Mouse (Mus musculus) fibroblast of lung, adult 2 months (primary cell): ENCODE data around the gene Tmod1.
A peak's percentile ranks its signal among the peaks of the same experiment; 100 is the strongest.

Source experiments
- DNase-seq: peaks from one replicate; pipeline ENCODE4 v3.0.0-alpha.2; 2011; ENCODE audit warnings: low read depth

The Tmod1 gene

GRCm38 (mm10) chr4:46053323-46054107 is 14.8 kb downstream of the Tmod1 start:
- no peak for DNase-seq

- DNase-seq = no peak
Measured at GRCm38 (mm10) chr4:46056163-46056562, 17.4 kb downstream of the Tmod1 start.

GRCm38 (mm10) chr4:46061259-46061962 is 22.7 kb downstream of the Tmod1 start:
- no peak for DNase-seq

- DNase-seq = no peak
Measured at GRCm38 (mm10) chr4:46063841-46064240, 25.1 kb downstream of the Tmod1 start.

- DNase-seq = no peak
Measured at GRCm38 (mm10) chr4:46064263-46064662, 25.5 kb downstream of the Tmod1 start.

GRCm38 (mm10) chr4:46064961-46065360 is 26.2 kb downstream of the Tmod1 start:
- no peak for DNase-seq

GRCm38 (mm10) chr4:46065695-46066340 is 27.1 kb downstream of the Tmod1 start:
- no peak for DNase-seq

GRCm38 (mm10) chr4:46068060-46068459 is 29.3 kb downstream of the Tmod1 start:
- DNase-seq = no peak

- DNase-seq = no peak
Measured at GRCm38 (mm10) chr4:46068573-46068972, 29.8 kb downstream of the Tmod1 start.

GRCm38 (mm10) chr4:46069851-46070482 is 31.2 kb downstream of the Tmod1 start:
- no peak for DNase-seq

GRCm38 (mm10) chr4:46072631-46073030 is 33.9 kb downstream of the Tmod1 start:
- no peak for DNase-seq

GRCm38 (mm10) chr4:46073736-46074135 is 35.0 kb downstream of the Tmod1 start:
- DNase-seq = no peak

- DNase-seq = no peak
Measured at GRCm38 (mm10) chr4:46075664-46076063, 36.9 kb downstream of the Tmod1 start.

GRCm38 (mm10) chr4:46076892-46077291 is 38.2 kb downstream of the Tmod1 start:
- DNase-seq = no peak

- DNase-seq = no peak
Measured at GRCm38 (mm10) chr4:46080261-46080660, 41.5 kb downstream of the Tmod1 start.

GRCm38 (mm10) chr4:46082555-46082954 is 43.8 kb downstream of the Tmod1 start:
- DNase-seq = no peak

- no peak for DNase-seq
Measured at GRCm38 (mm10) chr4:46084416-46085172, 45.9 kb downstream of the Tmod1 start.

- DNase-seq = no peak
Measured at GRCm38 (mm10) chr4:46085223-46085811, 46.6 kb downstream of the Tmod1 start.

- no peak for DNase-seq
Measured at GRCm38 (mm10) chr4:46086718-46087426, 48.1 kb downstream of the Tmod1 start.

- no peak for DNase-seq
Measured at GRCm38 (mm10) chr4:46087427-46087771, 48.7 kb downstream of the Tmod1 start.

- DNase-seq = peak; percentile 58
Measured at GRCm38 (mm10) chr4:46087852-46088251, 49.1 kb downstream of the Tmod1 start.
